Mouse (Mus musculus) gastrocnemius, postnatal 10 days (tissue): Measurements from ENCODE around the gene Myo3a. TPM values are rescaled to one million over a fixed set of nuclear protein-coding genes. Genes with fewer than 3 reads are reported as not detected.
"Not testable (repeated sequence)": the region's sequence is repeated elsewhere in the genome, so short reads cannot be mapped to it uniquely, and the experiment has no call there.

Source experiments
- DNase-seq: peaks from one replicate; pipeline ENCODE4 v3.0.0; 2021; ENCODE audit warnings: mixed read lengths
- long read RNA-seq, 2 experiments: library from polyadenylated mRNA; stranded (forward); transcript quantifications; one replicate each; pipeline ENCODE4 v2.0.0; 2021
- total RNA-seq, 2 experiments: library from RNA; stranded (reverse); gene quantifications; 2 replicates each; pipeline ENCODE4 v1.2.3; 2021

Gene Myo3a
- total RNA-seq: not detected
- long read RNA-seq, experiment 1: 0 reads
- long read RNA-seq, experiment 2: 0 reads

DNA sequence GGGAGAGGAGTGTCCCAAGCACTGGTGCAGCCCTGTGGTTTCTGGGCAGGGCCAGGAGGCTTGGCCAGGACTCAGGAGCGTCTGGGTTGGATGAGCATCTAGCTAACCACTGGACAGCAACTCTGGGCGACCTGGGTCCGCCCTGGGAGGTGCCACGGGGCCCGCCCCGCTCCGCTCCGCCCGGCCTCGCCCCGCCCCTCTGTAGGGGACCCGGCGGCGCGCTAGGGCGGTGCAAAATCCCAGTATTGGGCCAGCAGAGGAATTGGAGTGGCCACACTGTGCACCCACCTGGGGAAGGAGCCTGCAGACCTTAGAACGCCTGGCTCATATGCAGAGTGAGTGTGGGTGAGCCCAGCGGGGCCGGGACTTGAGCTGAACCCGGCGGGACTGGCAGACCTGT is at the start of gene Myo3a:
TSS of gene Myo3a (plus strand) at position 196 of the 400 bp plus-strand sequence.
- DNase-seq: no peak

GRCm38 (mm10) chr2:22250462-22250861 is 23.2 kb downstream of the Myo3a start:
- no peak for DNase-seq

- no peak for DNase-seq
These were observed 23.7 kb downstream of the Myo3a start for GRCm38 (mm10) chr2:22251045-22251444.

GRCm38 (mm10) chr2:22255600-22255999 is 28.3 kb downstream of the Myo3a start:
- DNase-seq: no peak

- DNase-seq: no peak
These were observed 44.3 kb downstream of the Myo3a start for GRCm38 (mm10) chr2:22271555-22271954.

DNA sequence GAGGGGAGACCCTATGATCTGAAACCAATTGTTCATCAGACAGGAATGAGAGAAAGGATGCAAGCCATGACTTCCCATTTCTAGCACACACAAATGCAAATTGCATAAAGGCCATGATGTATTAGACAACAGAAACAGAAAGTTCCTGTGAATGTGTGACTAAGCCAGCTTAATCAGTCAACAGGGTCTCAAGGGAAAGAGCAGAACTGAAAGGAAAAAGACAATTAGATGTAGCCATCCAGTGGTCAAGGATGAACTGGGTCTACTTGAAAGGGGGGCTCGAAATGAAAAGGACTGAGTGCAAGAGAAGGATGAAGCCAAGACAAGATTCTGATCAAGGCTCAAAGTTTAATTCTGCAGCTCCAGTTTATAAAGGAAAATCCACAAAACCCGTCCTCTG is 58.1 kb downstream of the Myo3a start:
- DNase-seq: no peak

- DNase-seq: no peak
These were observed 58.5 kb downstream of the Myo3a start for GRCm38 (mm10) chr2:22285777-22286176.

DNA sequence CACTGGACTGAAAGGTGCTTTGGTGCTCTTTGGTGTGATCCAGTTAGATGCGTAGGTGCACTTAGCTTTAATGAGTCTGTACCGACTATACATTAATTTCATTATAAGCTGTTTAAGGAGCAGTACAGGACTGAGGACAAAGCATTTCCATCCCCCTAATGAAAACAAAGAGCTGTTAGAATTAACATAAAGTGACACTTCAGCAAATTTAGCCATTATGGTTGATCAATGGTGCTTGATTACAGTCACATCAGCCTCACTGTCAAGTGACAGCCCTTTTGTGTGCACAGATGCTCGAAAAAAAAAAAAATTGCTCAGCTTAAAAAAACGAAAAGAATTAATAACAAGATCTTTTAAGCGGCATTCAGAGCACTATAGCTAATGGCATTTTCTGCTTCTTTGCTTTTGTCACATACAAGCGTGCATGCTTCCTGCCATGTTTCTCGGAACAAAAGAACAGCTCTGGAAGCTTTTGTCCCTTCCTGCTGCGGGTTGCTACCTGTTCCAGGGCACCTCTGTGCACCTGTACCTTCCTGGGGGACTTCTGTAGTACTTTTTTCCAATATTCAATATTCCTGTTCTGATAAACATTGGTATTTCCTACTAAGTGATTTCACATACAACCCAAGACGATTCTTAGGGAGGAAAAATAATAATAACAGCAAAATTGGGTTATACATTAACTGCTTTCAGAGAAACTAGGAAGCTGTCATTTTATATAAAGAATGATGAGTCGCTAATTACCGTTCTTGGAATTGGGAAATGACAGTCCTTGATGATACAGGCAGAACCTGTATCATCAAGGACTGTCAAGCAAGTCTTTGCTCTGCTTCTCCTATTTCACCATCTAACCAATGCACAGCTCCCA is 66.5 kb downstream of the Myo3a start:
- DNase-seq: no peak

DNA sequence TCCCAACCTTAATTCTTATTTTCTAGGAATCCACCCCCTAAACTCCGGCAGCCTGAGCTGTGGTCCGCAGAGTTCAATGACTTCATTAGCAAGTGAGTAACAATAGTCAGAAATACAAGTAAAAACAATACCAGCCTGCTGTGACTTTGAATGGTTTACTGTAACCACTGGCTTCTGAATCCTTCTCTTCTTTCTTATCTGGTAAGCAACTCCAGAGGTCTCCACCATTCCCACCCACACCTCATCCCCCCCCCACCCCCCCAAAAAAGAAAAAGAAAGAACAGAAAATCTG is 67.1 kb downstream of the Myo3a start:
- DNase-seq: no peak

DNA sequence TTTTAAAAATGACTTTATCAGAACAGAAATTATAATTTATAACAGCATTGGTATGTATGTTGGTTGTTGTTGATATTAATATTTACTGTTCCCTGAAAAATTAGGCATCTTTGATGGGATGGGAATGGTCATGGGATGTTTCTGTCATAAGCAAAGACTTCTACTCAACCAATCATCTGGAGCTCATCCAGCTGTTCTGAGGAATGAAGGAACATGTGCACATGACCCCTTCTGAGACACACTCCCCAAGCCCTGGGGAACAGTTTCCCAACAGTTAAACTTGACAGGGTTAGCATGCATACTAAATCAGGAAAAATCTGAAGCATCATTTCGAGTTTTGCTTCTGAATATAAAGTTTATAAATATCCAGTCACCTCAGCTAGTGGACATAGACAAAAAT is 70.6 kb downstream of the Myo3a start:
- DNase-seq: no peak

- peak; percentile 14 for DNase-seq
These were observed 111.1 kb downstream of the Myo3a start for GRCm38 (mm10) chr2:22338269-22338857.

DNA sequence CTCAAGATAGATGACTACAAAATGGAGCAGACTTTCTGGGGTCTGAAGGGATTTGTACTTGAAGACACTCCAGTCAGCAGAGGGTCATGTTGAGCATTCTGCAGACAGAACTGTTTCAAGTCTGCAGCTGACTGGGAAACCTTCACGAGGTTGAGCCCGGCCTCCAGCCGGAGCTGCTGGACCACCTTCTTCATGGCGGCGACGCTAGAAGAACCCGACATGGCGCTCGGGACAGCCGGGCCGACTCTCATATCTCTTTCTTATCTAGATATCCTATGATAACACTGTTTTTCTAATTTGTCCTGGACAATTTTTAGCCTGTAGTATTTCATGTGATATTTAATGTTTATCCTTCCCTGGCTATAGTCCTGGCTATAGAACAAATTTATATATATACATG is 183.2 kb downstream of the Myo3a start:
- not testable (repeated sequence) for DNase-seq

GRCm38 (mm10) chr2:22548421-22548820 is 321.1 kb downstream of the Myo3a start:
- no peak for DNase-seq

GRCm38 (mm10) chr2:22587469-22588169 is 360.3 kb downstream of the Myo3a start:
- DNase-seq: not testable (repeated sequence)

DNA sequence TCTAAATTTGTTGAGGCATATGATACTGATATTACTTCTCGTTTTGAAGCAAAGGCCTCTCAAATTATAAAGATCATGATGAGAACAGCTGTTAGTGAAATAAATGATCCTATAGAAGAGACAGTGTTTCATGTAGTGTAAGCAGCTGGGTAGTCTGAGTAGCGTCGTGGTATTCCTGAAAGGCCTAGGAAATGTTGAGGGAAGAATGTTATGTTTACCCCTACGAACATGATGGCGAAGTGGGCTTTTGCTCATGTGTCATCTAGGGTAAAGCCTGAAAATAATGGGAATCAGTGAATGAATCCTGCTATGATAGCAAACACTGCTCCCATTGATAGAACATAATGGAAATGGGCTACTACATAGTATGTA is 360.9 kb downstream of the Myo3a start:
- DNase-seq: not testable (repeated sequence)

GRCm38 (mm10) chr2:22588673-22589381 is 361.5 kb downstream of the Myo3a start:
- DNase-seq: not testable (repeated sequence)

GRCm38 (mm10) chr2:22589382-22590205 is 362.3 kb downstream of the Myo3a start:
- not testable (repeated sequence) for DNase-seq

GRCm38 (mm10) chr2:22590206-22590490 is 362.8 kb downstream of the Myo3a start:
- DNase-seq: no peak

GRCm38 (mm10) chr2:22617951-22618350 is 390.6 kb downstream of the Myo3a start:
- DNase-seq: no peak

DNA sequence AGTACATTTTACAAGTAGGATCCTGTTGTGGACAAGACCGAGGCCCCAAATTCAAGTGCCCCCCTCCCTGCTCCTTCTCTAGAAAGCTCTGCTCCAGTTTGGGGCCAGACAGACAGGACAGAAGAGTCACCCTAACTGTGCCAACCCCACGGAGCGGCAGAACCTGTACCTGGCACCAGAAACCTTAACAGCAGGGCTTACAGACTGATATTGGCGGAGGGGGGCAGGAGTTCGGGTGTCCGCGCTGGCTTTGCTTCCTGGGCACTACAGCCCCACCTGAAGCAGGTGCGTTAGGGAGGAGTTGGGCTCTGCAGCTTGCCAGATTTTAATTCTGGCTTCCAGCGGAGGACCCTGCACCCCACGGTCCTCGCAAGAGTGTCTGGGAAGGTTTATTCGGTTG is 392.1 kb downstream of the Myo3a start:
- DNase-seq: no peak

GRCm38 (mm10) chr2:22620030-22620429 is 392.7 kb downstream of the Myo3a start:
- DNase-seq: no peak

DNA sequence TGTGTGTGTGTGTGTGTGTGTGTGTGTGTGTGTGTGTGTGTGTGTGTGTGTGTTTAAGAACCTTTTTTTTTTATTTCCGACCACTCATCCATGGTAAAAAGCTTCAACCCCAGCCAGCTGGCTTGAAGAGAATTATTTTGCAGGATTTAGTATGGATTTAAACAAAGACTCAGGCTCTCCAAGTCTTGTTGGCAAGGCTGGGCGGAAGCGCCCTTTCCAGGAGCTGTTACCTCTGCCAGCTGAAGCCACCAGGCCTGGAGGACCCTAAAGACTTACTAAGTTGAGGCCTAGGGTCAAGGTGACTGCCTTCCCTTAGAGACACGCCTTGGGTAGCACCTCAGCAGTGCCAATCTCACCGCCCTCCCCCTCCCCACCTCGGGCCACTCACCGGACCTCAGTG is 393.2 kb downstream of the Myo3a start:
- no peak for DNase-seq
